Mouse (Mus musculus) MEL (cell line): ENCODE measurements around the gene Gtpbp1. TPM values are rescaled to one million over a fixed set of nuclear protein-coding genes. Genes with fewer than 3 reads are reported as not detected.

Source experiments
- DNase-seq: peaks from one replicate; pipeline ENCODE4 v3.0.0; 2011; ENCODE audit warnings: low read depth, low spot score
- H3K27ac ChIP-seq: 2 replicates; pipeline ENCODE4 v1.5.1; 2012; ENCODE audit warnings: low read depth, mild to moderate bottlenecking, control low read depth, low read length, moderate library complexity; ENCODE audit not compliant: control insufficient read depth
- H3K27me3 ChIP-seq, 2 experiments: fragments of 150-350 bp in 1 of 2; sonication (generic) in 1 of 2; 2 replicates each; pipeline ENCODE4 v1.6.1; 2012; ENCODE audit warnings: low read length in 2 of 2, mild to moderate bottlenecking in 2 of 2, improper control_type of control experiment in 1 of 2, moderate library complexity in 1 of 2; ENCODE audit not compliant: insufficient read depth in 2 of 2, control insufficient read depth in 1 of 2
- H3K36me3 ChIP-seq, 2 experiments: 2 replicates each; pipeline ENCODE4 v1.6.1; 2012 to 2014; ENCODE audit warnings: low read length in 2 of 2, improper control_type of control experiment in 1 of 2, inconsistent platforms in 1 of 2, mild to moderate bottlenecking in 1 of 2; ENCODE audit not compliant: insufficient read depth in 2 of 2, control insufficient read depth in 1 of 2
- H3K4me1 ChIP-seq, 2 experiments: fragments of 150-350 bp in 1 of 2; sonication (generic) in 1 of 2; 2 replicates each; pipeline ENCODE4 v1.6.1; 2012; ENCODE audit warnings: low read length in 2 of 2, improper control_type of control experiment in 1 of 2, mild to moderate bottlenecking in 1 of 2; ENCODE audit not compliant: insufficient read depth in 2 of 2, control insufficient read depth in 1 of 2
- H3K4me3 ChIP-seq, 2 experiments: fragments of 150-350 bp in 1 of 2; sonication (generic) in 1 of 2; 2 replicates each; pipeline ENCODE4 v1.5.1; 2012; ENCODE audit warnings: low read depth in 2 of 2, low read length in 2 of 2, mild to moderate bottlenecking in 2 of 2, moderate library complexity in 2 of 2, control low read depth in 1 of 2, improper control_type of control experiment in 1 of 2; ENCODE audit not compliant: control insufficient read depth in 1 of 2, insufficient read depth in 1 of 2
- H3K79me2 ChIP-seq: 2 replicates; pipeline ENCODE4 v1.6.1; 2012; ENCODE audit warnings: mild to moderate bottlenecking, low read length, moderate library complexity; ENCODE audit not compliant: control insufficient read depth, poor library complexity, insufficient read depth
- H3K9ac ChIP-seq: 2 replicates; pipeline ENCODE4 v1.6.1; 2012; ENCODE audit warnings: low read depth, mild to moderate bottlenecking, control low read depth, low read length, moderate library complexity; ENCODE audit not compliant: control insufficient read depth, poor library complexity, severe bottlenecking
- H3K9me3 ChIP-seq: fragments of 150-350 bp; sonication (generic); replicated peaks from 2 replicates; pipeline ENCODE4 v1.6.1; 2012; ENCODE audit warnings: mild to moderate bottlenecking, low read length, improper control_type of control experiment, moderate library complexity; ENCODE audit not compliant: insufficient read depth
- BHLHE40 ChIP-seq: IDR thresholded peaks from 2 replicates; pipeline ENCODE4 v1.6.1; 2012; ENCODE audit warnings: low read depth, mild to moderate bottlenecking, inconsistent platforms, low read length, improper control_type of control experiment, borderline replicate concordance
- CHD1 ChIP-seq: IDR thresholded peaks from 2 replicates; pipeline ENCODE4 v1.6.1; 2012; ENCODE audit warnings: low read depth, mild to moderate bottlenecking, inconsistent platforms, low read length, improper control_type of control experiment
- CHD2 ChIP-seq: IDR thresholded peaks from 2 replicates; pipeline ENCODE4 v1.6.1; 2011; ENCODE audit warnings: low read length, improper control_type of control experiment
- CTCF ChIP-seq, 3 experiments: IDR thresholded peaks in 2 of 3; conservative IDR thresholded peaks in 1 of 3; 2 replicates each; pipeline ENCODE4 v1.5.1; 2011 to 2012; ENCODE audit warnings: low read length in 3 of 3, low read depth in 2 of 3, mild to moderate bottlenecking in 2 of 3, improper control_type of control experiment in 1 of 3, inconsistent platforms in 1 of 3, mixed read lengths in 1 of 3, moderate library complexity in 1 of 3; ENCODE audit not compliant: control insufficient read depth in 1 of 3, insufficient read depth in 1 of 3, poor library complexity in 1 of 3, severe bottlenecking in 1 of 3
- E2F4 ChIP-seq: IDR thresholded peaks from 2 replicates; pipeline ENCODE4 v1.6.1; 2011; ENCODE audit warnings: low read depth, low read length, improper control_type of control experiment, borderline replicate concordance
- ELF1 ChIP-seq: IDR thresholded peaks from 2 replicates; pipeline ENCODE4 v1.6.1; 2014; ENCODE audit warnings: low read depth, mild to moderate bottlenecking, inconsistent platforms, low read length, improper control_type of control experiment, moderate library complexity
- EP300 ChIP-seq, 2 experiments: IDR thresholded peaks; 2 replicates each; pipeline ENCODE4 v1.6.1; 2011; ENCODE audit warnings: improper control_type of control experiment in 2 of 2, low read length in 2 of 2, low read depth in 1 of 2, mild to moderate bottlenecking in 1 of 2
- ETS1 ChIP-seq: IDR thresholded peaks from 2 replicates; pipeline ENCODE4 v1.6.1; 2012; ENCODE audit warnings: low read depth, mild to moderate bottlenecking, inconsistent platforms, low read length, improper control_type of control experiment, moderate library complexity
- GABPA ChIP-seq: IDR thresholded peaks from 2 replicates; pipeline ENCODE4 v1.6.1; 2012; ENCODE audit warnings: low read depth, mild to moderate bottlenecking, inconsistent platforms, low read length, improper control_type of control experiment, moderate library complexity
- GATA1 ChIP-seq: IDR thresholded peaks from 2 replicates; pipeline ENCODE4 v1.6.1; 2011; ENCODE audit warnings: low read depth, low read length, improper control_type of control experiment
- HCFC1 ChIP-seq: IDR thresholded peaks from 2 replicates; pipeline ENCODE4 v1.6.1; 2012; ENCODE audit warnings: low read depth, mild to moderate bottlenecking, inconsistent platforms, low read length, improper control_type of control experiment, moderate library complexity
- JUND ChIP-seq: IDR thresholded peaks from 2 replicates; pipeline ENCODE4 v1.6.1; 2011; ENCODE audit warnings: low read depth, mild to moderate bottlenecking, improper control_type of control experiment, low read length
- KAT2A ChIP-seq: conservative IDR thresholded peaks from 2 replicates; pipeline ENCODE4 v1.6.1; 2012; ENCODE audit warnings: low read depth, low read length, improper control_type of control experiment, inconsistent platforms
- MAFK ChIP-seq: IDR thresholded peaks from 2 replicates; pipeline ENCODE4 v1.6.1; 2011; ENCODE audit warnings: low read depth, mild to moderate bottlenecking, low read length, improper control_type of control experiment, borderline replicate concordance
- MAX ChIP-seq: IDR thresholded peaks from 2 replicates; pipeline ENCODE4 v1.6.1; 2011; ENCODE audit warnings: low read length, improper control_type of control experiment
- MAZ ChIP-seq: IDR thresholded peaks from 2 replicates; pipeline ENCODE4 v1.6.1; 2012; ENCODE audit warnings: low read depth, mild to moderate bottlenecking, inconsistent platforms, low read length, improper control_type of control experiment
- MXI1 ChIP-seq: IDR thresholded peaks from 2 replicates; pipeline ENCODE4 v1.6.1; 2011; ENCODE audit warnings: mild to moderate bottlenecking, low read depth, low read length, improper control_type of control experiment
- MYB ChIP-seq: IDR thresholded peaks from 2 replicates; pipeline ENCODE4 v1.6.1; 2011; ENCODE audit warnings: mild to moderate bottlenecking, low read depth, low read length, improper control_type of control experiment
- MYC ChIP-seq: IDR thresholded peaks from 2 replicates; pipeline ENCODE4 v1.6.1; 2011; ENCODE audit warnings: low read depth, mild to moderate bottlenecking, low read length, improper control_type of control experiment, moderate library complexity
- NELFE ChIP-seq: IDR thresholded peaks from 2 replicates; pipeline ENCODE4 v1.6.1; 2011; ENCODE audit warnings: low read depth, low read length, improper control_type of control experiment
- NRF1 ChIP-seq: IDR thresholded peaks from 2 replicates; pipeline ENCODE4 v1.6.1; 2014; ENCODE audit warnings: low read depth, mild to moderate bottlenecking, inconsistent platforms, low read length, improper control_type of control experiment, moderate library complexity; ENCODE audit not compliant: poor library complexity, insufficient read depth, severe bottlenecking
- POLR2A ChIP-seq, 2 experiments: IDR thresholded peaks; 2 replicates each; pipeline ENCODE4 v1.6.1; 2011 to 2012; ENCODE audit warnings: low read length in 2 of 2, mild to moderate bottlenecking in 2 of 2, control low read depth in 1 of 2, improper control_type of control experiment in 1 of 2, low read depth in 1 of 2, moderate library complexity in 1 of 2; ENCODE audit not compliant: control insufficient read depth in 1 of 2, insufficient read depth in 1 of 2, poor library complexity in 1 of 2
- POLR2AphosphoS5 ChIP-seq: IDR thresholded peaks from 2 replicates; pipeline ENCODE4 v1.6.1; 2012; ENCODE audit warnings: low read depth, borderline replicate concordance, mild to moderate bottlenecking, inconsistent platforms, low read length, moderate library complexity, mixed read lengths
- RCOR1 ChIP-seq: IDR thresholded peaks from 2 replicates; pipeline ENCODE4 v1.6.1; 2012; ENCODE audit warnings: low read depth, mild to moderate bottlenecking, inconsistent platforms, low read length, improper control_type of control experiment
- SIN3A ChIP-seq: IDR thresholded peaks from 2 replicates; pipeline ENCODE4 v1.6.1; 2012; ENCODE audit warnings: low read length, improper control_type of control experiment, inconsistent platforms
- TAL1 ChIP-seq: IDR thresholded peaks from 2 replicates; pipeline ENCODE4 v1.6.1; 2012; ENCODE audit warnings: mild to moderate bottlenecking, inconsistent platforms, low read length, moderate library complexity, mixed read lengths
- TBP ChIP-seq: IDR thresholded peaks from 2 replicates; pipeline ENCODE4 v1.8.0; 2011; ENCODE audit warnings: low read depth, low read length, improper control_type of control experiment
- TCF12 ChIP-seq: IDR thresholded peaks from 2 replicates; pipeline ENCODE4 v1.6.1; 2014; ENCODE audit warnings: low read depth, mild to moderate bottlenecking, inconsistent platforms, low read length, improper control_type of control experiment, moderate library complexity
- UBTF ChIP-seq: IDR thresholded peaks from 2 replicates; pipeline ENCODE4 v1.6.1; 2012; ENCODE audit warnings: low read depth, mild to moderate bottlenecking, inconsistent platforms, low read length, improper control_type of control experiment, moderate library complexity, borderline replicate concordance; ENCODE audit not compliant: insufficient read depth
- USF1 ChIP-seq: IDR thresholded peaks from 2 replicates; pipeline ENCODE4 v1.6.1; 2014; ENCODE audit warnings: low read depth, mild to moderate bottlenecking, inconsistent platforms, low read length, improper control_type of control experiment, moderate library complexity
- USF2 ChIP-seq, 2 experiments: IDR thresholded peaks; 2 replicates each; pipeline ENCODE4 v1.6.1; 2011 to 2012; ENCODE audit warnings: improper control_type of control experiment in 2 of 2, low read length in 2 of 2, borderline replicate concordance in 1 of 2, inconsistent platforms in 1 of 2, low read depth in 1 of 2, mild to moderate bottlenecking in 1 of 2; ENCODE audit not compliant: insufficient read depth in 1 of 2
- ZC3H11A ChIP-seq: IDR thresholded peaks from 2 replicates; pipeline ENCODE4 v1.6.1; 2012; ENCODE audit warnings: low read depth, mild to moderate bottlenecking, inconsistent platforms, low read length, improper control_type of control experiment
- ZKSCAN1 ChIP-seq: IDR thresholded peaks from 2 replicates; pipeline ENCODE4 v1.6.1; 2012; ENCODE audit warnings: low read depth, mild to moderate bottlenecking, inconsistent platforms, low read length, improper control_type of control experiment, moderate library complexity
- ZNF384 ChIP-seq: IDR thresholded peaks from 2 replicates; pipeline ENCODE4 v1.6.1; 2012; ENCODE audit warnings: low read depth, mild to moderate bottlenecking, inconsistent platforms, low read length, improper control_type of control experiment
- polyA plus RNA-seq, 2 experiments: library from polyadenylated mRNA; stranded (reverse) in 1 of 2; unstranded in 1 of 2; fragments of >175 nt in 1 of 2; fragments of >200 nt in 1 of 2; gene quantifications; 2 replicates each; pipeline versions ENCODE4 v1.2.1 to v1.2.4; 2012; ENCODE audit warnings: low replicate concordance in 2 of 2, low read depth in 1 of 2; ENCODE audit not compliant: insufficient read length in 2 of 2, insufficient read depth in 1 of 2, missing spikeins in 1 of 2
- total RNA-seq: library from RNA; depleted of rRNA; stranded (reverse); fragments of 300-350 nt; gene quantifications from 2 replicates; pipeline ENCODE4 v1.2.3, GENCODE M21; 2012; rRNA removed

The Gtpbp1 gene
- 41.9 and 50.3 TPM in 2 replicates for total RNA-seq
- polyA plus RNA-seq, result 10 to 100 TPM in 1 of 2 experiments, not detected in 1; 92.2 TPM

- H3K27me3 ChIP-seq, result no peaks in the 10 kb centered on the region
- H3K4me1 ChIP-seq, result peaks cover 8 to 34% of the 10 kb centered on the region in 2 experiments
- H3K9me3 ChIP-seq, result no peaks in the 10 kb centered on the region
- peak within 1 kb of the TSS; percentile 73 for H3K27ac ChIP-seq
- H3K79me2 ChIP-seq, result peaks cover 61% of the 10 kb centered on the region
- peak within 1 kb of the TSS; percentile 96 for H3K9ac ChIP-seq
- DNase-seq, result peak; percentile 100
- TF ChIP-seq POLR2A (IDR thresholded peaks at IDR 0.05; ENCODE audit: control insufficient read depth in 1 of 2, insufficient read depth in 1 of 2, low read depth in 1 of 2, low read length in 2 of 2, poor library complexity in 1 of 2) (peak; percentile 69 to 78; a peak in 3 of 4 replicates), SIN3A (peak; percentile 56; the same call in 1 of the 2 replicates), ZC3H11A (no peak), USF2 (IDR thresholded peaks at IDR 0.05; ENCODE audit: borderline replicate concordance in 1 of 2, insufficient read depth in 1 of 2, low read depth in 1 of 2, low read length in 2 of 2) (no peak), TBP (no peak), JUND (no peak), MAZ (peak; percentile 52; the same call in 1 of the 2 replicates), BHLHE40 (0 out of 2 replicates have a peak, but pooled peaks have one; percentile 35), EP300 (IDR thresholded peaks at IDR 0.05; ENCODE audit: low read depth in 1 of 2, low read length in 2 of 2) (no peak), NRF1 (no peak), NELFE (peak; percentile 60), GATA1 (no peak), ZNF384 (no peak), E2F4 (peak; percentile 90; the same call in 1 of the 2 replicates), TAL1 (no peak), HCFC1 (peak; percentile 66; the same call in 1 of the 2 replicates), UBTF (no peak), MYC (peak; percentile 60; the same call in 1 of the 2 replicates), POLR2AphosphoS5 (no peak), ELF1 (no peak), USF1 (no peak), CHD1 (no peak), MYB (no peak), GABPA (no peak), CTCF (IDR thresholded peaks at IDR 0.05 in 2 of 3, conservative IDR thresholded peaks at IDR 0.05 in 1 of 3; ENCODE audit: control insufficient read depth in 1 of 3, insufficient read depth in 1 of 3, low read depth in 2 of 3, low read length in 3 of 3, poor library complexity in 1 of 3, severe bottlenecking in 1 of 3) (no peak), MXI1 (no peak; the same call in 1 of the 2 replicates), TCF12 (peak; percentile 33; the same call in 1 of the 2 replicates), CHD2 (peak; percentile 85), RCOR1 (no peak), ZKSCAN1 (no peak), MAFK (no peak), MAX (peak; percentile 86), ETS1 (no peak), KAT2A (no peak; the same call in 1 of the 2 replicates)
- H3K36me3 ChIP-seq, result peaks cover 0 to 42% of the 10 kb centered on the region in 2 experiments; a peak in 2 of 4 replicates
- H3K4me3 ChIP-seq, result peak within 1 kb of the TSS; percentile 82 to 87
Measured at GRCm38 (mm10) chr15:79690426-79691022, at the start of gene Gtpbp1. Gene Gtpbp1 (plus strand): TSS chr15:79690845.
